Mouse (Mus musculus) embryonic facial prominence, embryonic 14.5 days (tissue): ENCODE measurements around the gene Capns1. TPM values are rescaled to one million over a fixed set of nuclear protein-coding genes. Genes with fewer than 3 reads are reported as not detected.

Source experiments
- ATAC-seq: fragments of 200-750 bp; cut with Nextera tagmentation; 2 replicates; pipeline ENCODE4 v1.8.0; 2017; ENCODE audit warnings: low read depth, moderate number of reproducible peaks, moderate TSS enrichment
- DNase-seq: peaks from one replicate; pipeline ENCODE4 v3.0.0-alpha.2; 2015; ENCODE audit warnings: low spot score
- H3K27ac ChIP-seq: fragments of 300-500 bp; sonication (generic); replicated peaks from 2 replicates; pipeline ENCODE4 v1.5.1; 2014; ENCODE audit warnings: low read depth, mild to moderate bottlenecking, low read length, moderate library complexity
- H3K27me3 ChIP-seq: fragments of 300-500 bp; sonication (generic); replicated peaks from 2 replicates; pipeline ENCODE4 v1.6.1; 2014; ENCODE audit warnings: low read length; ENCODE audit not compliant: control insufficient read depth, insufficient read depth
- H3K36me3 ChIP-seq: fragments of 300-500 bp; sonication (generic); 2 replicates; pipeline ENCODE4 v1.6.1; 2014; ENCODE audit warnings: low read length, mixed read lengths; ENCODE audit not compliant: control insufficient read depth, insufficient read depth
- H3K4me1 ChIP-seq: fragments of 300-500 bp; sonication (generic); 2 replicates; pipeline ENCODE4 v1.6.1; 2014; ENCODE audit warnings: antibody characterized with exemption, low read length; ENCODE audit not compliant: control insufficient read depth, insufficient read depth
- H3K4me2 ChIP-seq: fragments of 300-500 bp; sonication (generic); 2 replicates; pipeline ENCODE4 v1.6.1; 2014; ENCODE audit warnings: low read depth, mild to moderate bottlenecking, low read length, moderate library complexity, mixed read lengths
- H3K4me3 ChIP-seq: fragments of 300-500 bp; sonication (generic); 2 replicates; pipeline ENCODE4 v1.5.1; 2014; ENCODE audit warnings: low read depth, mild to moderate bottlenecking, low read length
- H3K9ac ChIP-seq: fragments of 300-500 bp; sonication (generic); 2 replicates; pipeline ENCODE4 v1.6.1; 2014; ENCODE audit warnings: low read depth, mild to moderate bottlenecking, low read length, moderate library complexity, mixed read lengths
- H3K9me3 ChIP-seq: fragments of 300-500 bp; sonication (generic); 2 replicates; pipeline ENCODE4 v1.6.1; 2016; ENCODE audit warnings: low read length; ENCODE audit not compliant: control insufficient read depth
- WGBS: fragments of 180-500 bp; shearing (Covaris S2); extraction: QIAGEN DNeasy Blood & Tissue Kit; methylation state at CpG from one replicate; pipeline ENCODE4 v1.1.7; 2014; 5-methylcytosine and 5-hydroxymethylcytosine counted together
- polyA plus RNA-seq: library from polyadenylated mRNA; unstranded; fragments of >200 nt; fragmentation: Nextera tagmentation; extraction: Ambion mirVana; gene quantifications from 2 replicates; pipeline ENCODE4 v1.2.1, GENCODE M21; 2014

Capns1 gene
- polyA plus RNA-seq, 1 experiment from 2014 or later, result 107 TPM

DNA sequence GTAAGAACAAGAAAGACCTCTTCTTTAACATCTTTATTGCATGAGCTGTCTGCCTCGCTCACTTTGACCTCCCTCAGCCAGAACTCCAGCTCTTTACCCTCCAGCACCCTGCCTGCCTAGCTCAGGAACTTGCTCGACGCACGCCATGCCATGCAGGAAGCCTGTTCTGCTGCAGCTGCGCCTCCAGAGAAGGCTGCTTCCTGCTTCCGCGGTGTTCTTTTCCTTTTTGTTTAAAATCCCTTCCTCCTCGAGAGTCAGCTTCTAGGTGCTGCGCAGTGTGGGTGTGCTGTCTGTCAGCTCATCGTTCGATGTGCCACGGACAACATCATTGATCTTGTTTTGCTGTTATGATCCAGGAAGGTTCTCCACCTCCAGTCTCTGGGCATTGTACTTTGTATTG is 22.1 kb downstream of the Capns1 start:
- no peak overlapping the region for H3K4me2 ChIP-seq
- no peak overlapping the region for H3K9ac ChIP-seq
- DNase-seq (no peak), ATAC-seq (no peak)
- peaks cover 20% of the 10 kb centered on the region for H3K36me3 ChIP-seq
- H3K9me3 ChIP-seq, result no peaks in the 10 kb centered on the region
- H3K27me3 ChIP-seq, result no peaks in the 10 kb centered on the region
- H3K4me1 ChIP-seq, result no peaks in the 10 kb centered on the region
- H3K27ac ChIP-seq, result no peak overlapping the region
- no peak overlapping the region for H3K4me3 ChIP-seq
- WGBS, result 85% methylated on average over 12 of the region's 12 CpGs

DNA sequence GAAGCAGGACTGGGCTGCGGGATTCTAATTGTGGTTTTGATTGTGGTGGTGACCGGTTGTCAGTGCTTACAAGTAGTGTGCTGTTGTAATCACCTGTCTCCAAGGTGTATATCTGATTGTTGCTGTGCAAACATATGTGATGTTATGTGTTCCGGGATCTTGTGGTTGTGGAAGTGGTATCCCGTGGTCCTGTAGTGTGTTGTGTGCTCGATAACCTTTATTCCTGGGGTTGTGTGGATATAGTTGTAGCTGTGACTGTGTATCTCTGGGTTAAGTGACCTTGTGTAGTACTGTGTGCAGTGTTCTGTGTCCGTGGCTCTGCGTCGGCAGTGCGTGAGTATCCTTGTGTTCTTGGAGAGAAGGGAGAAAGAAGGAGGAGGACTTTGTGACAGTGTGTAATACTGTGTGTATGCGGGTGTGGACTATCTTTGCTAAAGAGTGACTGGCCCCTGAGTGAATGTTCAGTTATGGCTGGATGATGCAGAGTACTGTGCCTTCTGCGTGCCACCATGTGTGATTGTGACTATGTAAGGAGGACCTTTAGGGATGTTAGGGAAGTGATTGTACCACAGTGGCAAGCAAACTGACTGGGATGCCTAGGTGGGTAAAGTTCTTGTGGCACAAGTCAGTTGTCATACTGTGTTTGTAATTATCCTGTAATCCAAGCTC is 28.2 kb downstream of the Capns1 start:
- Histone ChIP-seq H3K4me3 (peak overlapping the region; percentile 84), H3K9ac (peak overlapping the region; percentile 84), H3K4me2 (peak overlapping the region; percentile 73), H3K27me3 (no peaks in the 10 kb centered on the region), H3K27ac (no peak overlapping the region), H3K9me3 (peaks cover 25% of the 10 kb centered on the region), H3K36me3 (peaks cover 22% of the 10 kb centered on the region), H3K4me1 (peaks cover 4% of the 10 kb centered on the region; the same call in 1 of the 2 replicates)
- no peak for ATAC-seq
- WGBS, result 25% methylated on average over 11 of the region's 11 CpGs
- no peak for DNase-seq

DNA sequence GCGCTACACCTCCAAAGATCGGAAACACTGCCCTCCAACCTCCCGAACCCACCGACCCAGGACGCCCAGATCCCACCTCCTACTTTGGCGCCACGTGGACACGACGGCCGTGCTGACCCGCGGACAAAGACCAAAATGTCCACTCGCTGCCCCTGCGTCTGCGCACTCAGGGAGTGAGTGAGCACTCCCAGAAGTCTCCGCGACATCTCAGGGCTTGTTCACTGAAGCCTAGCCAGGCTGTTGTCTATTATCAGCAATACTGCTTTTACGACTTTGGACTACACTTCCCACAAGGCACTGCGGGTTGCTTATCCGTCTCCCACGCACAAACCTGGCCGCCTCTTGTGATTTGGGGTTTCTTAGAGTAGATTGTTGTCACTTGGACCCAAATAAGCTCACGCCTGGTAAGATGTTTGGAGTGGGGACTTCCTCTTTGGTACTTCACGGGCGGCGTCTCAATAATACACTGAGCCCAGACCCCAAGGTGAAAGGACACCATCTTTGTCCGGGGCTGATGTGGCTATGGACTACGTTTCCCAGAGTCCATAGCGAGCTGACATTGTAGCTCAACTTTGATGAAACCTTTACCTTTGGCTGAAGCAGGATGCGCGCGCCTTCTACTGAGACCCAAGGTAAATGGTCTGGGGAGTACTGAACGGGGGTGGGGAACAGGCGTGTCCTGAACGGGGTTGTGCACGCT is 28.9 kb downstream of the Capns1 start, which contains the start of gene Zfp146:
Gene Zfp146 (minus strand): TSS at position 168 of the 700 bp plus-strand sequence.
- peaks cover 32% of the 10 kb centered on the region for H3K9me3 ChIP-seq
- DNase-seq (peak; percentile 99), ATAC-seq (peak; percentile 97)
- peak within 1 kb of the TSS; percentile 73 for H3K4me2 ChIP-seq
- WGBS, result under 1% methylated on average over 36 of the region's 36 CpGs
- peak within 1 kb of the TSS; percentile 84 for H3K9ac ChIP-seq
- no peaks in the 10 kb centered on the region for H3K27me3 ChIP-seq
- H3K36me3 ChIP-seq, result peaks cover 28% of the 10 kb centered on the region
- peak within 1 kb of the TSS; percentile 84 for H3K4me3 ChIP-seq
- H3K4me1 ChIP-seq, result peaks cover 4% of the 10 kb centered on the region; the same call in 1 of the 2 replicates
- H3K27ac ChIP-seq, result peak within 1 kb of the TSS; percentile 95

DNA sequence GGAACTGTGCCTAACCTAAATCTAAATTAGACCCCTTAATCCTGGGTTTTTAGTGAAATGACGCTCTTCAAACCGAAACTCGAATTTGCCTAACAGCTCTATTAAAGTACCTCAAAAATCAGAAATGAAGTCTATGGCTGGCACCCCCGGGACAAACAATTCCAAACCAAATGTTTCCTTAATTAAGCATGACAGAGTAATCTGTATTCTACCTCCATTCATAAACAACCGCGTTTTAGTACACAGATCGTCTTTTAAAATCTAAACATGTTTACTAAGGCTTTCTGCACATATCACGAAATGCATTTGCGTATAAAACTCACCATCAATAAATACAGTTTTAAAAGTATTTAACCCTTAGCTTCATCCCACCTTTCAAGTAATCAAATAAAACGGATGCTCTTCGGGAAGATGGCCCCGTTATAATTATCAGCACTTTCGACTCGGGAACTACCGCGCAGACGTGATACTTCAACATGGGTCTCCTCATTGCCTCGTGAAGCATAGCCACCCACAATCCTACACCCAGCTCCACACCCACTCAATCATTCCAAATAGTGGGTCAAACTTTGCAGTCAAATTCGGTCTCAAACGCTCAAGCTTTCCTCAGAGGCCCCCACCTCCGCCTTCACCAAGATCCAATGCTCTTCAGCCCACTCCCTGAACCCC is 29.6 kb downstream of the Capns1 start:
- Histone ChIP-seq H3K27ac (peak overlapping the region; percentile 95), H3K9me3 (peaks cover 38% of the 10 kb centered on the region), H3K9ac (peak overlapping the region; percentile 84), H3K4me1 (peaks cover 4% of the 10 kb centered on the region; the same call in 1 of the 2 replicates), H3K4me3 (peak overlapping the region; percentile 84), H3K4me2 (peak overlapping the region; percentile 73), H3K36me3 (peaks cover 35% of the 10 kb centered on the region), H3K27me3 (no peaks in the 10 kb centered on the region)
- DNase-seq (peak; percentile 43), ATAC-seq (peak; percentile 28)
- WGBS, result 3% methylated on average over 21 of the region's 21 CpGs

DNA sequence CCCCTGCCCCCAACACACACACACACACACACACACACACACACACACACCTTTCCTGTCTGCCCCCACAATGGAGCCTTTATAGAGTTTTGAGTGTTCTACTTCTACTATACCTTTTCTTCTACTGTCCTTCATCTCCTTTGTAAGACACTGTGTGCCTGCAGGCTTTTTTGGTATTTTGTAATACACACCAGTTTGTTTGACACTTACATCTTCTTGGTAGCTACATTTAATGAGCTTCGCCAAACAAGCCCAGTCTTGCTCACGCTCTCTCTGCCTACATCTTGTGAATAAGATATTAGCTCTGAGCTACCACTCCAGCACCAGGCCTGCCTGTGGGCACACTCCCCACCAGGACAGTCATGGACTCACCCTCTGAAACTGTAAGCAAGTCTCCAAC is 33.9 kb downstream of the Capns1 start:
- Histone ChIP-seq H3K9ac (no peak overlapping the region), H3K27ac (no peak overlapping the region), H3K4me2 (no peak overlapping the region), H3K9me3 (peaks cover 79% of the 10 kb centered on the region), H3K27me3 (no peaks in the 10 kb centered on the region), H3K36me3 (peaks cover 77% of the 10 kb centered on the region), H3K4me3 (no peak overlapping the region), H3K4me1 (no peaks in the 10 kb centered on the region)
- ATAC-seq (no peak), DNase-seq (no peak)
- WGBS, result 93% methylated on average over 2 of the region's 2 CpGs

DNA sequence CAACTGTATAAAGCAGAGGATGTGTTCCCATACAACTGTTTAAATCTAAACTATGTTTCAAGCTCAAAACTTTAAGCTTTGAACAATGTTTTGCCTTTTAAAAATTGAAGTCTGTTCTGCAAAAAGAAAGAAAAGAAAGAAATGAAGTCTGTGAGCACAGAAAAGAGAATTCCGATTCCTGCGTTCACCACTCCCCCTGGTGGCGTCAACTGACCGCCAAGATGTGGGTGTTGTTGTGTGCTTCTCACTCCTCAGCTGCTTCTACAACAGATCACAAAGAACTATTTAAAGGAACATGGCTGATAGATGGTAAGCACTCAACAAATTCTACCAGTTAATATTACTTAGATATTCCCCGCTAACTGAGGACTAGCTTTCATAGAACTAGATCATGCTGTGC is 35.5 kb downstream of the Capns1 start:
- Histone ChIP-seq H3K9me3 (peaks cover 95% of the 10 kb centered on the region), H3K4me3 (no peak overlapping the region), H3K27ac (no peak overlapping the region), H3K9ac (no peak overlapping the region), H3K27me3 (no peaks in the 10 kb centered on the region), H3K36me3 (peaks cover 94% of the 10 kb centered on the region), H3K4me2 (no peak overlapping the region), H3K4me1 (no peaks in the 10 kb centered on the region)
- ATAC-seq, result no peak
- 95% methylated on average over 5 of the region's 5 CpGs for WGBS
- no peak for DNase-seq

DNA sequence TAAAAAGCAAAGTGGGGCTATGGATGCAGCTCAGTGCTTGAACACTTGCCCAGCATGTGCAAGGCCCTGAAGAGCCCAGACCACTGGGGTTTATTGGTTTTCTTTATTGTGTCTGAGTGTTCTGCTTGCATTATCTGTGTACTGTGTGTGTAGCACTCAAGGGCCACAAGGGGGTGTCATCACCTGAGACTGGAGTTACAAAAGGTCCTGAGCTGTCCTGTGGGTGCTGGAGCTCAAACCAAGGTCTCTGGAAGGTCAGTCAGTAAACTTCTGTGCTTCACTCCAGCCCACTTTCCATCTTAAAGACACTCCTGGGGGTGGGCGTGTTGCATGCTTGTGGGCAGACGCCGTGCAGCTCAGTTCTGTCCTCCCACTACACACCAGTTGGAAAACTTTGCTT is 43.1 kb downstream of the Capns1 start:
- Histone ChIP-seq H3K4me1 (no peaks in the 10 kb centered on the region), H3K4me2 (no peak overlapping the region), H3K9me3 (peaks cover 97% of the 10 kb centered on the region), H3K27ac (no peak overlapping the region), H3K36me3 (peaks cover 86% of the 10 kb centered on the region), H3K4me3 (no peak overlapping the region), H3K27me3 (no peaks in the 10 kb centered on the region), H3K9ac (no peak overlapping the region)
- no peak for DNase-seq
- ATAC-seq, result no peak
- WGBS, result 94% methylated on average over 3 of the region's 3 CpGs

DNA sequence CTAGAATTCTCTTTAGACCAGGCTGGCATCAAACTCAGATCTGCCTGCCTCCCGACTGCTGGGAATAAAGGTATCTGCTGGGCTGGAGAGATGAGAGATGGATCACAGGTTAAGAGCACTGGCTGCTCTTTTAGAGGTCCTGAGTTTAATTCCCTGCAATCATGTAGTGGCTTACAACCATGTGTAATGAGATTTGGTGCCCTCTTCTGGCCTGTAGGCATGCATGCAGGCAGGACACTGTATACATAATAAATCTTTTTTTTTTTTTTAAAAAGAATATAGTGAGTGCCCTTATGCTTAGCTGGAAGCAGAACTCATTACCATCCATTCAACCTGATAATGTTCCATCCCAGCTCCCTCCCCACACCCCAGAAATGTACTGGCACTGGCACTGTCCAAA is 44.6 kb downstream of the Capns1 start:
- Histone ChIP-seq H3K4me1 (no peaks in the 10 kb centered on the region), H3K9me3 (peaks cover 99% of the 10 kb centered on the region), H3K4me3 (no peak overlapping the region), H3K27ac (no peak overlapping the region), H3K9ac (no peak overlapping the region), H3K4me2 (no peak overlapping the region), H3K36me3 (peaks cover 83% of the 10 kb centered on the region), H3K27me3 (no peaks in the 10 kb centered on the region)
- ATAC-seq (no peak), DNase-seq (no peak)
- WGBS, result 92% methylated on average over 1 of the region's 1 CpGs
